Mouse (Mus musculus) liver, embryonic 13.5 days (tissue): Measurements from ENCODE around the gene Tbata. TPM values are rescaled to one million over a fixed set of nuclear protein-coding genes. Genes with fewer than 3 reads are reported as not detected.
A peak's percentile ranks its signal among the peaks of the same experiment; 100 is the strongest.

Experiments used
- ATAC-seq: fragments of 200-750 bp; cut with Nextera tagmentation; 2 replicates; pipeline ENCODE4 v1.8.0; 2017; ENCODE audit warnings: low read depth, mild to moderate bottlenecking, moderate number of reproducible peaks, moderate library complexity
- DNase-seq: peaks from one replicate; pipeline ENCODE4 v3.0.0; 2022
- H3K27ac ChIP-seq: fragments of 300-500 bp; sonication (generic); 2 replicates; pipeline ENCODE4 v1.5.1; 2015; ENCODE audit warnings: moderate library complexity, mild to moderate bottlenecking, inconsistent platforms
- H3K27me3 ChIP-seq: fragments of 300-500 bp; sonication (generic); 2 replicates; pipeline ENCODE4 v1.6.1; 2015; ENCODE audit warnings: mild to moderate bottlenecking, inconsistent platforms
- H3K36me3 ChIP-seq: fragments of 300-500 bp; sonication (generic); 2 replicates; pipeline ENCODE4 v1.6.1; 2015; ENCODE audit warnings: mild to moderate bottlenecking, inconsistent platforms
- H3K4me1 ChIP-seq: fragments of 300-500 bp; sonication (generic); replicated peaks from 2 replicates; pipeline ENCODE4 v1.6.1; 2015; ENCODE audit warnings: inconsistent platforms
- H3K4me2 ChIP-seq: fragments of 300-500 bp; sonication (generic); 2 replicates; pipeline ENCODE4 v1.6.1; 2015; ENCODE audit warnings: inconsistent platforms, mild to moderate bottlenecking, moderate library complexity
- H3K4me3 ChIP-seq: fragments of 300-500 bp; sonication (generic); replicated peaks from 2 replicates; pipeline ENCODE4 v1.5.1; 2015; ENCODE audit warnings: mild to moderate bottlenecking, inconsistent platforms
- H3K9ac ChIP-seq: fragments of 300-500 bp; sonication (generic); 2 replicates; pipeline ENCODE4 v1.6.1; 2015; ENCODE audit warnings: mild to moderate bottlenecking, inconsistent platforms
- H3K9me3 ChIP-seq: fragments of 300-500 bp; sonication (generic); replicated peaks from 2 replicates; pipeline ENCODE4 v1.6.1; 2016; ENCODE audit warnings: inconsistent platforms
- WGBS: fragments of 180-500 bp; shearing (Covaris S2); methylation state at CpG from one replicate; pipeline ENCODE4 v1.1.7; 2015; ENCODE audit not compliant: insufficient replicate concordance; 5-methylcytosine and 5-hydroxymethylcytosine counted together
- polyA plus RNA-seq: library from polyadenylated mRNA; unstranded; fragments of >200 nt; fragmentation: Nextera tagmentation; extraction: Ambion mirVana; gene quantifications from 2 replicates; pipeline ENCODE4 v1.2.1, GENCODE M21; 2015

Gene Tbata
- polyA plus RNA-seq, 1 experiment from 2014 or later: not detected

GRCm38 (mm10) chr10:61212817-61213216 lies 41.1 kb downstream of the Tbata start:
- Histone ChIP-seq H3K9ac (no peak overlapping the region), H3K27ac (no peak overlapping the region), H3K9me3 (0 out of 2 replicates have a peak, but pooled peaks cover 4% of the 10 kb centered on the region), H3K4me3 (no peak overlapping the region), H3K4me2 (0 out of 2 replicates have a peak overlapping the region, but pooled peaks have one; percentile 17), H3K36me3 (no peaks in the 10 kb centered on the region), H3K27me3 (peaks cover 6% of the 10 kb centered on the region; the same call in 1 of the 2 replicates), H3K4me1 (0 out of 2 replicates have a peak, but pooled peaks cover 4% of the 10 kb centered on the region)
- peak; percentile 43; the same call in 1 of the 2 replicates for ATAC-seq
- no peak for DNase-seq
- WGBS: 7% methylated on average over 11 of the region's 11 CpGs

- no peak for ATAC-seq
- peaks cover 6% of the 10 kb centered on the region; the same call in 1 of the 2 replicates for H3K27me3 ChIP-seq
- no peak overlapping the region for H3K4me3 ChIP-seq
- 0 out of 2 replicates have a peak, but pooled peaks cover 11% of the 10 kb centered on the region for H3K9me3 ChIP-seq
- H3K27ac ChIP-seq: no peak overlapping the region
- H3K9ac ChIP-seq: no peak overlapping the region
- no peaks in the 10 kb centered on the region for H3K36me3 ChIP-seq
- H3K4me2 ChIP-seq: no peak overlapping the region
- no peak for DNase-seq
- H3K4me1 ChIP-seq: 0 out of 2 replicates have a peak, but pooled peaks cover 4% of the 10 kb centered on the region
- 79% methylated on average over 6 of the region's 6 CpGs for WGBS
Observed at GRCm38 (mm10) chr10:61215658-61216057, 43.9 kb downstream of the Tbata start.

GRCm38 (mm10) chr10:61216163-61216562 lies 44.4 kb downstream of the Tbata start:
- no peak for DNase-seq

GRCm38 (mm10) chr10:61219318-61219717 lies 47.6 kb downstream of the Tbata start:
- H3K4me3 ChIP-seq: no peak overlapping the region
- H3K4me2 ChIP-seq: no peak overlapping the region
- H3K27me3 ChIP-seq: no peaks in the 10 kb centered on the region
- 75% methylated on average over 4 of the region's 4 CpGs for WGBS
- no peak overlapping the region for H3K9ac ChIP-seq
- H3K36me3 ChIP-seq: no peaks in the 10 kb centered on the region
- no peak overlapping the region for H3K27ac ChIP-seq
- DNase-seq (no peak), ATAC-seq (no peak)
- H3K4me1 ChIP-seq: no peaks in the 10 kb centered on the region
- 0 out of 2 replicates have a peak, but pooled peaks cover 11% of the 10 kb centered on the region for H3K9me3 ChIP-seq

More at GRCm38 (mm10) chr10:61216163-61216562, 44.4 kb downstream of the Tbata start:
- Histone ChIP-seq H3K9me3 (0 out of 2 replicates have a peak, but pooled peaks cover 11% of the 10 kb centered on the region), H3K4me1 (0 out of 2 replicates have a peak, but pooled peaks cover 4% of the 10 kb centered on the region), H3K27me3 (peaks cover 6% of the 10 kb centered on the region; the same call in 1 of the 2 replicates), H3K36me3 (no peaks in the 10 kb centered on the region), H3K4me2 (no peak overlapping the region), H3K4me3 (no peak overlapping the region), H3K27ac (no peak overlapping the region), H3K9ac (no peak overlapping the region)
- WGBS: 9% methylated on average over 4 of the region's 4 CpGs
- no peak for ATAC-seq

- WGBS: 73% methylated on average over 5 of the region's 5 CpGs
- Histone ChIP-seq H3K4me2 (no peak overlapping the region), H3K4me3 (no peak overlapping the region), H3K9ac (no peak overlapping the region), H3K9me3 (no peaks in the 10 kb centered on the region), H3K36me3 (no peaks in the 10 kb centered on the region), H3K4me1 (no peaks in the 10 kb centered on the region), H3K27me3 (peaks cover 3% of the 10 kb centered on the region; the same call in 1 of the 2 replicates), H3K27ac (no peak overlapping the region)
- ATAC-seq (no peak), DNase-seq (no peak)
Observed at GRCm38 (mm10) chr10:61225694-61226093, 53.9 kb downstream of the Tbata start.

GRCm38 (mm10) chr10:61226784-61227396 lies 55.1 kb downstream of the Tbata start:
- DNase-seq: no peak
- Histone ChIP-seq H3K4me3 (no peak overlapping the region), H3K4me2 (no peak overlapping the region), H3K27ac (no peak overlapping the region), H3K36me3 (no peaks in the 10 kb centered on the region), H3K9ac (no peak overlapping the region), H3K4me1 (no peaks in the 10 kb centered on the region), H3K9me3 (no peaks in the 10 kb centered on the region), H3K27me3 (peaks cover 3% of the 10 kb centered on the region; the same call in 1 of the 2 replicates)
- no peak for ATAC-seq
- WGBS: 46% methylated on average over 4 of the region's 4 CpGs

- Histone ChIP-seq H3K27ac (no peak overlapping the region), H3K9me3 (no peaks in the 10 kb centered on the region), H3K4me1 (no peaks in the 10 kb centered on the region), H3K4me2 (no peak overlapping the region), H3K36me3 (no peaks in the 10 kb centered on the region), H3K4me3 (no peak overlapping the region), H3K27me3 (peaks cover 3% of the 10 kb centered on the region; the same call in 1 of the 2 replicates), H3K9ac (no peak overlapping the region)
- 67% methylated on average over 3 of the region's 3 CpGs for WGBS
- ATAC-seq: no peak
- no peak for DNase-seq
Observed at GRCm38 (mm10) chr10:61231756-61232155, 60.0 kb downstream of the Tbata start.

- no peak overlapping the region for H3K4me3 ChIP-seq
- H3K4me1 ChIP-seq: no peaks in the 10 kb centered on the region
- H3K27ac ChIP-seq: no peak overlapping the region
- peaks cover 3% of the 10 kb centered on the region; the same call in 1 of the 2 replicates for H3K27me3 ChIP-seq
- no peaks in the 10 kb centered on the region for H3K36me3 ChIP-seq
- no peak overlapping the region for H3K4me2 ChIP-seq
- DNase-seq (no peak), ATAC-seq (no peak)
- 38% methylated on average over 7 of the region's 7 CpGs for WGBS
- H3K9ac ChIP-seq: no peak overlapping the region
- H3K9me3 ChIP-seq: no peaks in the 10 kb centered on the region
Observed at GRCm38 (mm10) chr10:61232858-61233567, 61.3 kb downstream of the Tbata start.

- H3K27ac ChIP-seq: no peak overlapping the region
- H3K27me3 ChIP-seq: peaks cover 3% of the 10 kb centered on the region; the same call in 1 of the 2 replicates
- H3K4me3 ChIP-seq: no peak overlapping the region
- H3K9ac ChIP-seq: no peak overlapping the region
- H3K4me2 ChIP-seq: no peak overlapping the region
- DNase-seq (no peak), ATAC-seq (no peak)
- H3K4me1 ChIP-seq: no peaks in the 10 kb centered on the region
- no peaks in the 10 kb centered on the region for H3K9me3 ChIP-seq
- H3K36me3 ChIP-seq: no peaks in the 10 kb centered on the region
- 54% methylated on average over 4 of the region's 4 CpGs for WGBS
Observed at GRCm38 (mm10) chr10:61234319-61234718, 62.6 kb downstream of the Tbata start.

- no peak for DNase-seq
- no peaks in the 10 kb centered on the region for H3K36me3 ChIP-seq
- no peaks in the 10 kb centered on the region for H3K4me1 ChIP-seq
- H3K27ac ChIP-seq: no peak overlapping the region
- H3K27me3 ChIP-seq: no peaks in the 10 kb centered on the region
- no peaks in the 10 kb centered on the region for H3K9me3 ChIP-seq
- ATAC-seq: no peak
- no peak overlapping the region for H3K4me2 ChIP-seq
- H3K9ac ChIP-seq: no peak overlapping the region
- 81% methylated on average over 6 of the region's 6 CpGs for WGBS
- H3K4me3 ChIP-seq: no peak overlapping the region
Observed at GRCm38 (mm10) chr10:61235677-61236267, 64.0 kb downstream of the Tbata start.

GRCm38 (mm10) chr10:61236683-61237390 lies 65.1 kb downstream of the Tbata start:
- DNase-seq: no peak
- H3K4me3 ChIP-seq: no peak overlapping the region
- ATAC-seq: no peak
- no peak overlapping the region for H3K27ac ChIP-seq
- H3K4me2 ChIP-seq: no peak overlapping the region
- no peaks in the 10 kb centered on the region for H3K27me3 ChIP-seq
- H3K4me1 ChIP-seq: no peaks in the 10 kb centered on the region
- no peaks in the 10 kb centered on the region for H3K9me3 ChIP-seq
- 39% methylated on average over 4 of the region's 4 CpGs for WGBS
- no peaks in the 10 kb centered on the region for H3K36me3 ChIP-seq
- H3K9ac ChIP-seq: no peak overlapping the region
